Mouse (Mus musculus): ENCODE measurements around the gene Pknox1.
"Not testable (repeated sequence)": the region's sequence is repeated elsewhere in the genome, so short reads cannot be mapped to it uniquely, and the experiment has no call there.

The Pknox1 gene

GRCm38 (mm10) chr17:31564015-31564857 lies at the start of gene Pknox1:
TSS of gene Pknox1 (plus strand) at chr17:31564734.
- peak; percentile 99 for DNase-seq

- DNase-seq: no peak
These were observed 45.1 kb upstream of the Pknox1 start for GRCm38 (mm10) chr17:31519344-31519945.

DNA sequence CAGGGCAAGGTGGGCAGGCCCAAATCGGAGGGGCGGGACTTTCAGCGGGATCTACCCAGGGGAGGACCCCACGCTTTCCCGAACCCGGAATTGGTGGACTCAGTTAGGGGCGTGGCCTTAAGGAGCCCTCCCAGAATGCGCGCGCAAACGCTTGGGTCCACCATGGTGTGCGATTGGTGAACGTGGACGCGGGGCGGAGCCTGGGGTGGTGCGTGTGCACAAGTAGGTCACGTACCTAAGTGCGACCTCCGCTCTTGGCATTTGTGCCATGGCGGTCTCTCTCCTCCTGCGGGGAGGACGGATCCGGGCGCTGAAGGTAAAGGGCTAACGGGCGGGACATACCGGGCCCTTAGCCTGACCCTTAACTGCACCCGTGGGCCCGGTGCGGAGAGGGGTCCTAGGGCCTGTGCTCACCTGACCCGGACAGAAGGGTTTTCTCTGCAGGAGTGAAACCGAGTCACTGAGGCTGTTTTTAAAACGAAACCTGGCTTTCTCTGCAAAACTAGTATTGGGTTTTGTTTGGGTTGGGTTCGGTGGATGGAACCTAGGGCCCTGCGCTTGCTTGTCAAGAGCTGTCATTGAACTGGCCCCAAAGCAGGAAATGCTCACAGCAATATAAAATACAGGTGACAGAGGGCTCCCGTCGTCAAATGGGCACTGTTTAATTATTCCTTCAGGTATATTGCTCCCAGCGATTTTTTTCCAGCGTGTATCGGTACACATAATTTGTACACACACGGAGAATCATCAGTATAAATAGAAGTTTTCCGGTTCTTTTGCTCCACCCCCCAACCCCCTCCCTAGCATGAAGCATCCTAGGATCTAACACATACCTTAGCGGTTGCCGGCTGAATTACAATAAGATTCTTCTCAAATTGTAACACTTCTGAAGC lies 44.3 kb upstream of the Pknox1 start, which contains the start of the genes Wdr4 and Ndufv3:
TSS of gene Wdr4 (minus strand) at position 35 of the 893 bp plus-strand sequence.
TSS of gene Ndufv3 (plus strand) at position 170 of the 893 bp plus-strand sequence.
- peak; percentile 98 to 99 for DNase-seq

DNA sequence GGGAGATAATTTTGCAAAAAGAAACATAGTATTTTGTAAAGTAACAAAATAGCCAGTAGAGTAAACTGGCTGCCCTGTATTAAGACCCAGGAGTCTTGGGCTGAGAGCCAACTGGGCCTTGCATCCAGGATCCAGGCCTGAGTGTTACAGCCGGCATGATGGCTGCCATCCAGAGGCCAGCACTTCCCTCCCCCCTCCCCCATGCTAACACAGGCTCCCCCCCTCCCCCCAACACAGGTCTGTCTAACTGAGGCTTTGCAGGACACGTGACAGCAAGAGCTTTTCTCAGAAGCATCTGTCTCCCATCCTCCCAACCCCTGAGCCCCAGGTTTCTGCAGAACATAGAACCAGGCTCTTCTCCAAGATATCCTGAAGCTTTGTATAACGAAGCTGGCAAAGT lies 43.6 kb upstream of the Pknox1 start:
- DNase-seq: peak; percentile 86 to 87

- peak; percentile 39 to 40 for DNase-seq
These were observed 42.6 kb upstream of the Pknox1 start for GRCm38 (mm10) chr17:31521948-31522347.

DNA sequence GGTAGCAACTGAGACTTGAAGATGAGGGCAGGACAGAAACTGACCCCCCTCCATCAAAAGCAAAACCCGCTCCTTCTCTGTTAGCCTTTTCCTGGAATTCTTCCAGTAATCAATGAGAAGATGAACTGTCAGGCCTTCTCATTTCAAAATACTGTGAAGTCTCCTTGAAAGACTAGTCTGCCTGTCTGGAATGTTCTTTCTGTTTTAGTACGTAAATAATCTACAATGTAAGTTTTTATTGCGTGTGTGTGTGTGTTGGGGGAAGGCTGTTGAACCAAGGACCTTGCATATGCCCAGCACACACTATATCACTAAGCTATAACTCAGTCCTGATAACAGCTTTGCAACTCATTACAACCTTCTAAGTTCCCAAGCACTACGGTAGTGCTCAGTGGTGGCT lies 39.4 kb upstream of the Pknox1 start:
- no peak for DNase-seq

GRCm38 (mm10) chr17:31525816-31526215 lies 38.7 kb upstream of the Pknox1 start:
- no peak for DNase-seq

DNA sequence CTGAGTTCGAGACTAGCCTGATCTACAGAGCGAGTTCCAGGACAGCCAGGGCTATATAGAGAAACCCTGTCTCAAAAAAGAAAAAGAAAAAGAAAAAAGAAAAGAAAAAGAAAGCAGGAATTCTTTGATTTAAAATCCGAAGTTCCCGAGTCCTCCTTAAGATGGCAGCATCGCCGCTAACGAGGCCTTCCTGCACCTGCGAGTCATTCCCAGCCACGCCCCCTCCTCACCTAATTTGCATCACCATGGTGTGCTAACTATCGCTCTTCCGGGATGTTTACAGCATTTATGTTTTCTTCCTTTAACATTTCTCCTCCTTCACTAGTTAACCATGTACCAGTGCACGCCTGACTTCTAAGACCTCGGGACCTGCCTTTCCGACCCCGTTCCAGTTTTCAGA lies 35.2 kb upstream of the Pknox1 start:
- peak in 1 of 2 experiments; percentile 20 for DNase-seq

GRCm38 (mm10) chr17:31531441-31532158 lies 32.9 kb upstream of the Pknox1 start:
- no peak for DNase-seq

DNA sequence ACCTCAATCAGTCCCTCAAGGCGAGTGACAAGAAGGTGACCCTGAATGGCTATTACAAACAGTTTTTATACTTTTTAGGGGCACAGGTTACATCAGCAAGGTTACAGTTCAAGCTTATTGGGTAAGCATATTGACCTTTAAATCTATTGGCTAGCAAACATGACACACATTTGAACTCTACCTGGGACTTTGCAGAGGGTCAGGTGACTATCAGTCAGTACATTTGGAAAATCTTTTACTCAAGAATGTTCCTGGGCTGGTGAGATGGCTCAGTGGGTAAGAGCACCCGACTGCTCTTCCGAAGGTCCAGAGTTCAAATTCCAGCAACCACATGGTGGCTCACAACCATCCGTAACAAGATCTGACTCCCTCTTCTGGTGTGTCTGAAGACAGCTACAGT lies 32.2 kb upstream of the Pknox1 start:
- DNase-seq: not testable (repeated sequence)

GRCm38 (mm10) chr17:31535358-31535757 lies 29.2 kb upstream of the Pknox1 start:
- DNase-seq: no peak

DNA sequence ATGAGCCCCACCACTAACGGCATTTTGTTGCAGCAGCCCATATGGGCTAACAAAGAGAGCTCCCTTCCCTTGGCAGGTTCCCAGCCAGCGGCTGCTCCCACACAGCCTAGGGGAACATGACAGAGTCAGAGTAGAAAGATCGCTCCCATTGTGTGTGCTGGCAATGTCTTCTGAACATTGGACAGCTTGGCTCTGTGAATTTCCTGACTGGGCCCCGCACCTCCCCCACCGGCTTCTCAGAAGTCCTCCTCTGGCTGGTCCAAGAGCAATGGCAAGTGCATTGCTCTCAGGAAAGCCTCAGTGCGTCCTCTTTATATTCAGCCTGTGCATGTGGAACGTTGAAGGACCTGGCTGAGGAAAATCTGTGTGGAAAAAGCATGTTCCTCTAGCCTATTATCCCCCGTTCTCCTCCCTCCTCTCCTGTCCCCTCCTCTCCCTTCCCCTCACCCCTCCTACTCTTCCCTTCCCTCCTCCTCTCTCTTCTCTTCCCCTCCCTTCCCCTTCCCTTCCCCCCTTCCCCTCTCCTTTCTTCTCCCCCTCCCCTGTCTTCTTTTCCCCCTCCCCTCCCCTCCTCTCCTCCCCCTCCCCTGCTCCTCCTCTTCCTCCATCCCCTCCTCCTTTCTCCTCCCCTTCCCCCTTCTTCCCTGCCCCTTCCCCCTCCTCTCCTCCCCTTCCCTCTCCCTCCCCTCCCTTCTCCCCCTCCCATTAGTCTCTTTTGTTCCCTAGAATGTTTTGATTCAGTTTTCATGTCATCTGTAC lies 28.5 kb upstream of the Pknox1 start:
- peak in 1 of 2 experiments; percentile 20 for DNase-seq

DNA sequence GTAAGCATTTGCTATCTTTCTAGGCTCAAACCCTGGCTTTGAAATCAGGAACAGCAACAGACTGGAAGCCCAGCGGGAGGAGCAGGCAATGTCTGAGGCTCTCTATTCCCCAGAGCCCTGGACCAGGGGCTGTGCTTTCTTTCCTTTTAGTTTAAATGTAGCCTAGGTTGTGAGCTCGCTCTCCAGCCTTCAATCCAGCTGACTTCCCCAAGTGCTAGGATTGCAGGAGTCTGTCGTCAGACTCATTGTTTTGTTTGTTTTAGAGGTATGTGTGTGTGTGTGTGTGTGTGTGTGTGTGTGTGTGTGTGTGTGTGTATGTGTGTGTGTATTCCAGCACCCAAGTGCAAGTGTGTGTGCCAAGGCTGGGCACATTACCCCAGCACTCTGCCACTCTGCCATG lies 24.4 kb upstream of the Pknox1 start:
- no peak for DNase-seq

DNA sequence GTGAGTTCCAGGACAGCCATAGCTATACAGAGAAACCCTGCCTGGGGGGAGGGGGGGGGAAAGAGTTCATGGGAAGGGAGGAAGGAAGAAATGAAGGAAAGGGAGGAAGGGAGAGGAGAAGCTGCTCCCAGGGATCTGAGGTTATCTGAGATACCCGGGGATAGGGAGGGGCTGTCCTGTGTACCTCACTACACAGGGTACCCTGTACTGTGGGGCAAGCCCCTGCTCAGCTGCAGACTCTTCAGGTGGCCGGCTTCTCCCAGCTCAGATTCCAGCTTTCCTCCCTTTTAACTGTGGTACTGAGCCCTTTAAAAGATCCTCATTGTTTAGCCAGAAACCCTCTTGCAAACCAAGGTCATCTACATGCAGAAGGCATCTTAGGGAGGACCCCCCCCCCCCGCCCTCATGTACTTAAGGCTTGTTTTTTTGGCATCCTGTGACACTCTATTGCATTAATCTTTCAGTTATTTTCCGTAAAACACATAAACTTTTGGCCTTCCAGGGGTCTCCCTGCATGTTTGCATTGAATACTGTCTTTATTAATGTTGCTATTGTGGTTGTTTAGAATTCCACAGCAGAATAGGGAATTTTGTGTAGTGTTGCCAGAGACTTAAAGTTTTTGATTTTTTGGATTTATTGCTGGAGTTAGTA lies 23.6 kb upstream of the Pknox1 start:
- no peak for DNase-seq

- DNase-seq: no peak
These were observed 23.1 kb upstream of the Pknox1 start for GRCm38 (mm10) chr17:31541460-31541831.

GRCm38 (mm10) chr17:31543574-31543973 lies 21.0 kb upstream of the Pknox1 start:
- DNase-seq: no peak

DNA sequence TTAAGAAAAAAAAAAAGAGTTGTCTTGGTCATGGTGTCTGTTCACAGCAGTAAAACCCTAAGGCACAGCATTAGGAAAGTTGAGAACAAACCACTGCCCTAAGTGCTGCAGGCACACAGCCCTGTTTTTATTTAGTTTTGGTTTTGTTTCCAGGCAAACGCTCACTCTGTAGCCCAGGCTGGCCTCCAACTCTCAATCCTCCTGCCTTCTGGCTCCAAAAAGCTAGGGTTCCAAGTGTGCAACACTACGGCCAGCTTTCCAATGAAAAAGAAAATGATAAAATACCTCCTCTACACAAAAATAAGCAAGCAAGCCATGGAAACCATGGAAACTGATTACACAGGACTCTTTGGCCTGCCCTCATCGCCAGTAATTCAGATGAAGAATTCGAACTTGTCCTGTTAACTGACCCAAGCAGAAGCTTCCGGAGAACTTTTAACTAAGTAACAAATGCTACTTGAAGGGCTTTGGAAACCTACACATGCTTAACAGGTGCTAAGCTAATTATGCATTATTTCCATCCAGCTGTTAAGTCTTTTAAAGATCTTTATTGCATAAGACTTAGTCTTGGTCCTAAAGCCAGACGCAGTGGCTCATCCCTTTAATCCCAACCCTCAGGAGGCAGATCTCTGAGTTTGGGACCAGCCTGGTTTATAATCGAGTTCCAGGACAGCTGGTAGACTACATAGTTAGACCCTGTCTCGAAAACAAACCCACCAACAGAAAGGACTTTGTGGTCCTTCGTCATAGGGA lies 17.9 kb upstream of the Pknox1 start:
- no peak for DNase-seq

- DNase-seq: no peak
These were observed 16.6 kb upstream of the Pknox1 start for GRCm38 (mm10) chr17:31547974-31548373.

DNA sequence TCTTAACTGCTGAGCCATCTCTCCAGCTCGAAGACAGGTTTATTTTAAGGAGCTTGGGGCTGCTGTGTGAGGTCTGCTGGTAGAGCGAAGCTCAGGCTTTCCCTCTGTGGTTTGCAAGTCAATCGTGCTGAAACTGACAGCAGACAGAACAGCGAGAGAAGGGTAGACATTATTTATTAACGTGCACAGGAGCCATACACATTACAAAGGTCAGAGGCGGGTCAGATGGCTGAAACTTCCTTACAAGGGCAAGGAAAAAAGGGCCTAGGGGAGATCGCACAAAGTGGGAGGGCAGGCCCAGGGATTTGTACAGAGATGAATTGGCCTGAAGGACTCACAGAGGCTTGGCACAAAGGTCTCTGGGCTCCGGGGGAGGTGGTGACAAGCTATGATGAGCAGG lies 15.1 kb upstream of the Pknox1 start:
- DNase-seq: no peak

GRCm38 (mm10) chr17:31552601-31553000 lies 11.9 kb upstream of the Pknox1 start:
- not testable (repeated sequence) for DNase-seq

Measured in cerebellum, postnatal 36 days (tissue).